Mouse (Mus musculus) neural tube, embryonic 15.5 days (tissue): Measurements from ENCODE around the gene Spred2. TPM values are rescaled to one million over a fixed set of nuclear protein-coding genes. Genes with fewer than 3 reads are reported as not detected.
A peak's percentile ranks its signal among the peaks of the same experiment; 100 is the strongest.

Experiments used
- ATAC-seq: fragments of 200-750 bp; cut with Nextera tagmentation; 2 replicates; pipeline ENCODE4 v1.8.0; 2017; ENCODE audit warnings: mild to moderate bottlenecking, moderate TSS enrichment, moderate library complexity; ENCODE audit not compliant: low FRiP score
- H3K27ac ChIP-seq: fragments of 300-500 bp; sonication (generic); replicated peaks from 2 replicates; pipeline ENCODE4 v1.5.1; 2015; ENCODE audit warnings: mild to moderate bottlenecking, inconsistent platforms
- H3K27me3 ChIP-seq: fragments of 300-500 bp; sonication (generic); replicated peaks from 2 replicates; pipeline ENCODE4 v1.6.1; 2015; ENCODE audit warnings: inconsistent platforms
- H3K36me3 ChIP-seq: fragments of 300-500 bp; sonication (generic); 2 replicates; pipeline ENCODE4 v1.6.1; 2015; ENCODE audit warnings: inconsistent platforms
- H3K4me1 ChIP-seq: fragments of 300-500 bp; sonication (generic); 2 replicates; pipeline ENCODE4 v1.6.1; 2015; ENCODE audit warnings: inconsistent platforms
- H3K4me2 ChIP-seq: fragments of 300-500 bp; sonication (generic); 2 replicates; pipeline ENCODE4 v1.6.1; 2015; ENCODE audit warnings: inconsistent platforms, mild to moderate bottlenecking, moderate library complexity
- H3K4me3 ChIP-seq: fragments of 300-500 bp; sonication (generic); replicated peaks from 2 replicates; pipeline ENCODE4 v1.5.1; 2015; ENCODE audit warnings: mild to moderate bottlenecking, inconsistent platforms
- H3K9ac ChIP-seq: fragments of 300-500 bp; sonication (generic); replicated peaks from 2 replicates; pipeline ENCODE4 v1.6.1; 2015; ENCODE audit warnings: mild to moderate bottlenecking, inconsistent platforms
- H3K9me3 ChIP-seq: fragments of 300-500 bp; sonication (generic); replicated peaks from 2 replicates; pipeline ENCODE4 v1.6.1; 2016; ENCODE audit warnings: inconsistent platforms
- WGBS: fragments of 180-500 bp; shearing (Covaris S2); methylation state at CpG from one replicate; pipeline ENCODE4 v1.1.7; 2015; ENCODE audit warnings: mixed read lengths; 5-methylcytosine and 5-hydroxymethylcytosine counted together
- polyA plus RNA-seq: library from polyadenylated mRNA; unstranded; fragments of >200 nt; fragmentation: Nextera tagmentation; extraction: Ambion mirVana; gene quantifications from 2 replicates; pipeline ENCODE4 v1.2.1, GENCODE M21; 2015

Gene Spred2
- polyA plus RNA-seq, 1 experiment from 2014 or later = 7.2 TPM

DNA sequence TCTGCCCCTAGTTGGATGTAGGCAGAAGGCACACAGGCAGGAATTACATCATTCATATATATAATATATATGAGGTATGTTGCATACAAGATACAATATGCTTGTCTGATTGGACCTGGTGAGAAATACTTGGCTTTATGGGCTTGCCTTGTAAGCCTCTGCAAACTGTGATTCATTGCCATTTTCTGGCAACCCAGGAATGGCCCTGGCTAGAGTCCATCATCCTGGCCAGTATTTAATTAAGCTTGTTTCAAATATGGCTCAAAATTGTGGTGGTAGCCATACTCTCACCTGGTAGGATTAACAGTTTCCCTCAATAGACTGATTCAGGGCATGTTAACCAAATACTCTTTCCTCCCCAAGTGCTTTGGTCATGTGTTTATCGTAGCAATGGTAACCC is 141.9 kb downstream of the Spred2 start:
- 93% methylated on average over 1 of the region's 1 CpGs for WGBS
- Histone ChIP-seq H3K4me1 (no peaks in the 10 kb centered on the region), H3K9ac (no peak overlapping the region), H3K27ac (no peak overlapping the region), H3K4me3 (no peak overlapping the region), H3K9me3 (no peaks in the 10 kb centered on the region), H3K27me3 (no peaks in the 10 kb centered on the region), H3K4me2 (no peak overlapping the region), H3K36me3 (peaks cover 26% of the 10 kb centered on the region)
- no peak for ATAC-seq

DNA sequence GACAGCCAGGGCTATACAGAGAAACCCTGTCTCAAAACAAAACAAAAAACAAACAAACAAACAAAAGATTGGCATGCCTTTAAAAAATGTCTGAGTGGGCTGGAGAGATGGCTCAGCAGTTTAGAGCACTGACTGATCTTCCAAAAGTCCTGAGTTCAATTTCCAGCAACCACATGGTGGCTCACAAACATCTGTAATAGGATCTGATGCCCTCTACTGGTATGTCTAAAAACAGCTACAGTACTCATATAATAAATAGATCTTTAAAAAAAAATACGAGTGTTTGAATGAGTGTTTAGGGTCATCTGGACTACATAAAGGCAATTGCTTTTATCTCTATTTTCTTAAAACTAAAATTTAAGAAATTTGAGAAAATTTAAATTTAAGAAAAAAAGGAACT is 143.3 kb downstream of the Spred2 start:
- Histone ChIP-seq H3K9me3 (no peaks in the 10 kb centered on the region), H3K9ac (no peak overlapping the region), H3K4me1 (no peaks in the 10 kb centered on the region), H3K27ac (no peak overlapping the region), H3K4me3 (no peak overlapping the region), H3K4me2 (no peak overlapping the region), H3K36me3 (peaks cover 25% of the 10 kb centered on the region), H3K27me3 (no peaks in the 10 kb centered on the region)
- no peak for ATAC-seq
- WGBS = 63% methylated on average over 1 of the region's 1 CpGs

DNA sequence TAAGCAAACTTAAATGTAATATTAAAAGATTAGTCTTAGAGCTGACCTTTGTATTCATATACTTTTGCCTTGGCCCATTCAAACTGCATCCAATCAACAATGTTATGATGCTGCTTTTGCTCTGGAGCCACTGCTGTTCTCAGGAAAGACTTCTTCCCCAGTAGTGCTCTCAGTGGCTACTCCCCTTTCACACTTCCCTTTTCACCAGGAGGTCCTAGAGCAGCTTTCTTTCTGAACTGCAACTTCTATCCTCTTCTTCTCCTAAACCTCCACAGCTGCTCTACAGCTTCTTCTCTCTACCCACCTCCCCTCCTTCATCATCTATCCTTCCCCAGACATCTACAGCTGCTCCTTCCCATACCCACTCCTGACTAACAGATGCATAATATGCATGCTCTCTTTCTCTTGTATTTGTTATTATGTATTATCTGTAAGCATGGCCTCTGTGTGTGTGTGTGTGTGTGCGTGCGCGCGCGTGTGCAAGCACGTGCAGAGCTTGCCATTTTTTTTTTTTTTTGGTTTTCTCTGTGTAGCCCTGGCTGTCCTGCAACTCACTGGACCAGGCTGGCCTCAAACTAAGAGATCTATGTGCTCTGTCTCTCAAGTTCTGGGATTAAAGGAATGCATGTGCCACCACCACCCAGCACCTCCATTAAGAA is 144.3 kb downstream of the Spred2 start:
- H3K4me1 ChIP-seq = no peaks in the 10 kb centered on the region
- no peak overlapping the region for H3K4me2 ChIP-seq
- no peak overlapping the region for H3K4me3 ChIP-seq
- ATAC-seq = no peak
- no peaks in the 10 kb centered on the region for H3K9me3 ChIP-seq
- H3K27ac ChIP-seq = no peak overlapping the region
- no peaks in the 10 kb centered on the region for H3K27me3 ChIP-seq
- 100% methylated on average over 6 of the region's 6 CpGs for WGBS
- peaks cover 25% of the 10 kb centered on the region for H3K36me3 ChIP-seq
- no peak overlapping the region for H3K9ac ChIP-seq

DNA sequence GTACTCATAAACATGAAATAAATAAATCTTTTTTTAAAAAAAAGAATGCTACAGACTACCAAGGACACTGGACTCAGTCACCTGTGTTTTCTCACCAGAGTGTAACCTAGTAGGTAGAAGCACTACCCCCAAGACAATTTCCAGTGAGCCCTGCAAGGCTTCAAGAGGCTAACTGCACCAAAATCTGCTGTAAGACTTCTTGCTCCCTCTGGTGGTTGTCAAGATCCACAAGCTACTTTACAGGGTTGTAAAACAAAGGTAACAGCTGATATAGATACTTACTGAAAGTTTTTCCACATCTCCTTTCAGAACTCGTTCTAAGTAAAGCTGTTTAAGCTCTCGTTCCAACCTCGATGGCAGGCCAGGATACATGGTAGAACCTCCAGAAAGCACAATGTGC is 148.0 kb downstream of the Spred2 start:
- no peaks in the 10 kb centered on the region for H3K27me3 ChIP-seq
- H3K4me3 ChIP-seq = no peak overlapping the region
- 84% methylated on average over 3 of the region's 3 CpGs for WGBS
- no peak overlapping the region for H3K27ac ChIP-seq
- no peaks in the 10 kb centered on the region for H3K9me3 ChIP-seq
- no peak overlapping the region for H3K9ac ChIP-seq
- ATAC-seq = peak; percentile 51; the same call in 1 of the 2 replicates
- H3K4me1 ChIP-seq = no peaks in the 10 kb centered on the region
- H3K36me3 ChIP-seq = peaks cover 27% of the 10 kb centered on the region
- H3K4me2 ChIP-seq = no peak overlapping the region

DNA sequence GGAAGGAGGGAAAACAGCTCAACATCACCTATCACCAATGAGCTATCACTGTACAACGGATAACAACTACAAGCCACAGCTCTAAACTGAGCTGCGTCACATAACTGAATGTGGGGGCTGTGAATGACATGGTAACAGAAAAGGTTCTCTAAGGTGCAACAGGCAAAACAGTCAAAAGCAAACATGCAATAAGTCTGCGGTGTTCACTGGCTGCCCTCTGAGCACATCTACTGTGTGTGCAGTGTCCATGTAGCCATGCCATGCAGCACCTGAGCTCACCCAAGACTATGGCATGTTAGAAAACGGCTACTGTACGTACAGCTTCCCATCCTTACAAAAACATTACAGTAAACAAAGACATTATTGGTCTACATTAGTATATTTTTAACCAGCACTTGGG is 148.7 kb downstream of the Spred2 start:
- H3K27me3 ChIP-seq = no peaks in the 10 kb centered on the region
- no peaks in the 10 kb centered on the region for H3K9me3 ChIP-seq
- no peaks in the 10 kb centered on the region for H3K4me1 ChIP-seq
- ATAC-seq = no peak
- WGBS = 97% methylated on average over 5 of the region's 5 CpGs
- no peak overlapping the region for H3K9ac ChIP-seq
- H3K27ac ChIP-seq = no peak overlapping the region
- peaks cover 30% of the 10 kb centered on the region for H3K36me3 ChIP-seq
- H3K4me3 ChIP-seq = no peak overlapping the region
- no peak overlapping the region for H3K4me2 ChIP-seq

Other genes starting within 250 kb of the Spred2 start
- 167 and 168 TPM in 2 replicates for gene Actr2, start 188.5 kb downstream of the Spred2 start, polyA plus RNA-seq